Mouse (Mus musculus) MEL (cell line): ENCODE measurements around the gene Tpsb2.

Experiments used
- BHLHE40 ChIP-seq: IDR thresholded peaks from 2 replicates; pipeline ENCODE4 v1.6.1; 2012; ENCODE audit warnings: low read depth, mild to moderate bottlenecking, inconsistent platforms, low read length, improper control_type of control experiment, borderline replicate concordance
- CTCF ChIP-seq, 3 experiments: IDR thresholded peaks in 2 of 3; conservative IDR thresholded peaks in 1 of 3; 2 replicates each; pipeline ENCODE4 v1.5.1; 2011 to 2012; ENCODE audit warnings: low read length in 3 of 3, low read depth in 2 of 3, mild to moderate bottlenecking in 2 of 3, improper control_type of control experiment in 1 of 3, inconsistent platforms in 1 of 3, mixed read lengths in 1 of 3, moderate library complexity in 1 of 3; ENCODE audit not compliant: control insufficient read depth in 1 of 3, insufficient read depth in 1 of 3, poor library complexity in 1 of 3, severe bottlenecking in 1 of 3
- ELF1 ChIP-seq: IDR thresholded peaks from 2 replicates; pipeline ENCODE4 v1.6.1; 2014; ENCODE audit warnings: low read depth, mild to moderate bottlenecking, inconsistent platforms, low read length, improper control_type of control experiment, moderate library complexity
- EP300 ChIP-seq, 2 experiments: IDR thresholded peaks; 2 replicates each; pipeline ENCODE4 v1.6.1; 2011; ENCODE audit warnings: improper control_type of control experiment in 2 of 2, low read length in 2 of 2, low read depth in 1 of 2, mild to moderate bottlenecking in 1 of 2
- GATA1 ChIP-seq: IDR thresholded peaks from 2 replicates; pipeline ENCODE4 v1.6.1; 2011; ENCODE audit warnings: low read depth, low read length, improper control_type of control experiment
- NELFE ChIP-seq: IDR thresholded peaks from 2 replicates; pipeline ENCODE4 v1.6.1; 2011; ENCODE audit warnings: low read depth, low read length, improper control_type of control experiment
- RAD21 ChIP-seq: IDR thresholded peaks from 2 replicates; pipeline ENCODE4 v1.6.1; 2011; ENCODE audit warnings: mild to moderate bottlenecking, low read depth, low read length, improper control_type of control experiment
- TAL1 ChIP-seq: IDR thresholded peaks from 2 replicates; pipeline ENCODE4 v1.6.1; 2012; ENCODE audit warnings: mild to moderate bottlenecking, inconsistent platforms, low read length, moderate library complexity, mixed read lengths
- TCF12 ChIP-seq: IDR thresholded peaks from 2 replicates; pipeline ENCODE4 v1.6.1; 2014; ENCODE audit warnings: low read depth, mild to moderate bottlenecking, inconsistent platforms, low read length, improper control_type of control experiment, moderate library complexity
- USF1 ChIP-seq: IDR thresholded peaks from 2 replicates; pipeline ENCODE4 v1.6.1; 2014; ENCODE audit warnings: low read depth, mild to moderate bottlenecking, inconsistent platforms, low read length, improper control_type of control experiment, moderate library complexity
- USF2 ChIP-seq, 2 experiments: IDR thresholded peaks; 2 replicates each; pipeline ENCODE4 v1.6.1; 2011 to 2012; ENCODE audit warnings: improper control_type of control experiment in 2 of 2, low read length in 2 of 2, borderline replicate concordance in 1 of 2, inconsistent platforms in 1 of 2, low read depth in 1 of 2, mild to moderate bottlenecking in 1 of 2; ENCODE audit not compliant: insufficient read depth in 1 of 2
- ZC3H11A ChIP-seq: IDR thresholded peaks from 2 replicates; pipeline ENCODE4 v1.6.1; 2012; ENCODE audit warnings: low read depth, mild to moderate bottlenecking, inconsistent platforms, low read length, improper control_type of control experiment
- ZKSCAN1 ChIP-seq: IDR thresholded peaks from 2 replicates; pipeline ENCODE4 v1.6.1; 2012; ENCODE audit warnings: low read depth, mild to moderate bottlenecking, inconsistent platforms, low read length, improper control_type of control experiment, moderate library complexity
- ZNF384 ChIP-seq: IDR thresholded peaks from 2 replicates; pipeline ENCODE4 v1.6.1; 2012; ENCODE audit warnings: low read depth, mild to moderate bottlenecking, inconsistent platforms, low read length, improper control_type of control experiment

DNA sequence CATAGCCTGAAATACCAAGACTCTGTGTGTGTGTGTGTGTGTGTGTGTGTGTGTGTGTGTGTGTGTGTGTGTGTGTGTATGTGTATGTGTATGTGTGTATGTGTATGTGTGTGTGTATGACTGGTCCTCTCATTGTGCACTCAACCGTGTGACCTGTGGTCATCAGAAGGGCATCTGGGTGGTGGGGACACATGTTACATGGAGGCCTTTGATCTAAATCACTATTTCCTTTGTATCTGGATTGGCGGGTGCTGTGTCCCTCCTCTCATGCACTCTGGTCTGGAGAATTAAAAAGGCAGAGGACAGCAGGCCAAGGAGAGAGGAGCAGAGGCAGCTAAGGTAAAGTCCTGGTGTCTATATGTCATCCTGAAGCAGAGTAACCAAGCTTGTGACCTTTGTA, at the start of gene Tpsb2:
- TF ChIP-seq ZC3H11A (no peak), USF2 (IDR thresholded peaks at IDR 0.05; ENCODE audit: borderline replicate concordance in 1 of 2, insufficient read depth in 1 of 2, low read depth in 1 of 2, low read length in 2 of 2) (no peak), GATA1 (no peak), CTCF (IDR thresholded peaks at IDR 0.05 in 2 of 3, conservative IDR thresholded peaks at IDR 0.05 in 1 of 3; ENCODE audit: control insufficient read depth in 1 of 3, insufficient read depth in 1 of 3, low read depth in 2 of 3, low read length in 3 of 3, poor library complexity in 1 of 3, severe bottlenecking in 1 of 3) (no peak), ELF1 (no peak), ZNF384 (no peak), ZKSCAN1 (no peak), NELFE (no peak), BHLHE40 (no peak), TAL1 (no peak), RAD21 (no peak), USF1 (no peak), TCF12 (no peak), EP300 (IDR thresholded peaks at IDR 0.05; ENCODE audit: low read depth in 1 of 2, low read length in 2 of 2) (no peak)
